Mouse (Mus musculus): ENCODE measurements around the gene Chst15. TPM values are rescaled to one million over a fixed set of nuclear protein-coding genes. Genes with fewer than 3 reads are reported as not detected.

Gene Chst15
- polyA plus RNA-seq, 1 experiment from 2014 or later = 22.5 TPM

DNA sequence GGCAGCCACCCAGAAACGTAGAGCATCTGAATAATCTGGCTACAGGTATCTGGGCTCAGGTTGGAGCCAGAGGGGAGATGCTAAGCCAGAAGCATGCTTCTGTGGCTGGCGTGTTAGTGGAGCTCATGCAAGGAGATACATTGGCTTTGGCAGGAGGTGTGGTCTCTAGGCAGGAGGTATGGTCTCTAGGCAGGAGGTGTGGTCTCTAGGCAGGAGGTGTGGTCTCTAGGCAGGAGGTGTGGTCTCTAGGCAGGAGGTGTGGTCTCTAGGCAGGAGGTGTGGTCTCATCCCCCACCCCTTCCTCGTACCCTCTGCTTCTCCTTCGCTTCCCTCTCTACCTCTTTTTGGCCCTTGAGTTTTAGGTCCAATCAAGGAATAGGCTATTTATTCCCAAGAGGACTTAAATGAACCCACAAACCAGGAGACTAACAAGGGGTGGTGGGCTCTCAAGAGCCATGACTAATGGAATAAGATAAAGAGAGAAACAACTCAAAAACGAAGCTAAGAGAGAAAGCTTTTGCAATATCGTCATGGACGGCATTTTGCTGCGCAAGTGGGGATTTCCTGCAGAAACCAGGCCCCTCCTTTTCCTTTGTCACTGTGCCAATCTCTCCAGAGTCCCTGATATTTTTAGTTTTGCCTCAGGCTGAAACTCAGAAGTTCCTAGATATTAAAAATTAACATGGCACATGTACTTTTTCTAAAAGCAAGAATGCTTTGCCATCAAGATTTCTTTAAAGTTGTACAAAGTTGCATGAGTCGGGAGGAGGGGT is 30.4 kb upstream of the Chst15 start:
- ATAC-seq (ENCODE audit: low read depth) = no peak
- Histone ChIP-seq H3K4me3 (no peak overlapping the region), H3K36me3 (no peaks in the 10 kb centered on the region), H3K9ac (no peak overlapping the region), H3K4me2 (no peak overlapping the region), H3K4me1 (replicated peaks) (peaks cover 22% of the 10 kb centered on the region), H3K27ac (replicated peaks) (no peak overlapping the region), H3K9me3 (no peaks in the 10 kb centered on the region), H3K27me3 (no peaks in the 10 kb centered on the region)
- 81% methylated on average over 9 of the region's 9 CpGs for WGBS

DNA sequence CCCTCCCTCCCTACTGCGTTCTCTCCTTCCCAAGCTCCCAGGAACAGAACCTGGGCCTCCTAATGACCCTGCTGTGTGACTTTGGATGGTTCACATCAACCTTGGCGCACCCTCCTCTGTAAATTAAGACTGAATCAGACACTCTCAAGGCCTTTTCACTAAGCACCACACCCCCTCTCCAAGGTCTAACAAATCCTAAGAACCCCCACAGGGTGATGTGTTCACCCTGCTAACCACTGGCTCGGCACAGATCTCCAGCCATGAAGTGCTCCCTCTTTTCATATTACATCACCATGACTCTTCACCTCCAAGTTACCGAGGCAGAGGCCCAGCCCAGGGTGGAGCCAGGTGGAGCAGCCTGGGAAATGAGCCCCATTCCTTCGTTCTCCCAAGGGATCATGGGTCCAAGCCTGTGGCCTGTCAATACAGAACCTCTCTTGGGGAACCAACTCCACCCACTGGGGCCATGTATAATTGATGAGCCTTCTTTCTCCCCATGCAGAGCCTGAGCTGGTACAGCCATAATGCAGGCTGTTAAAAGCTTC is 28.6 kb upstream of the Chst15 start:
- Histone ChIP-seq H3K4me3 (no peak overlapping the region), H3K27ac (replicated peaks) (peak overlapping the region; percentile 28; the same call in 1 of the 2 replicates), H3K4me1 (replicated peaks) (peaks cover 18% of the 10 kb centered on the region), H3K9ac (no peak overlapping the region), H3K9me3 (no peaks in the 10 kb centered on the region), H3K4me2 (no peak overlapping the region), H3K27me3 (no peaks in the 10 kb centered on the region), H3K36me3 (no peaks in the 10 kb centered on the region)
- WGBS = 66% methylated on average over 5 of the region's 5 CpGs
- ATAC-seq (ENCODE audit: low read depth) = no peak

DNA sequence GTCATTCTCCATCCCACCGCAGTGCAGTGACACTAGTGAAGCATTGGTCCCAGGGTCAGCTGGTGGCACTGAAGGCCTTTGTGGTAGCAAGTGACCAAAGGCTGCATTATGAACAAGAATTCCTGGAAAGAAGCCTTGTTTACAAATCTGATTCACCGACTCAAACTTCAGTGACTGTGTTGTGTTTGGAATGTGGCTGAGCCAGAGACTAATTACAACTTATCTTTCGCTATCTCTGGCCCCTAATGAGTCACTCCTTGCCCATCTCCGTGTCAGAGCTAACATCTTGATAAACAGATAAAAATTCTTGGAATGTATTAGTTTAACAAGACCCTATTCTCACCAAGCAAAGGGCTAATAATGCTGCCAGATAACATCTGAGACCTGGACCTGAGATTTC is 27.6 kb upstream of the Chst15 start:
- Histone ChIP-seq H3K27ac (replicated peaks) (no peak overlapping the region), H3K36me3 (no peaks in the 10 kb centered on the region), H3K9ac (no peak overlapping the region), H3K27me3 (no peaks in the 10 kb centered on the region), H3K4me2 (no peak overlapping the region), H3K9me3 (no peaks in the 10 kb centered on the region), H3K4me1 (replicated peaks) (peaks cover 14% of the 10 kb centered on the region), H3K4me3 (no peak overlapping the region)
- ATAC-seq (ENCODE audit: low read depth) = no peak
- WGBS = 84% methylated on average over 4 of the region's 4 CpGs

DNA sequence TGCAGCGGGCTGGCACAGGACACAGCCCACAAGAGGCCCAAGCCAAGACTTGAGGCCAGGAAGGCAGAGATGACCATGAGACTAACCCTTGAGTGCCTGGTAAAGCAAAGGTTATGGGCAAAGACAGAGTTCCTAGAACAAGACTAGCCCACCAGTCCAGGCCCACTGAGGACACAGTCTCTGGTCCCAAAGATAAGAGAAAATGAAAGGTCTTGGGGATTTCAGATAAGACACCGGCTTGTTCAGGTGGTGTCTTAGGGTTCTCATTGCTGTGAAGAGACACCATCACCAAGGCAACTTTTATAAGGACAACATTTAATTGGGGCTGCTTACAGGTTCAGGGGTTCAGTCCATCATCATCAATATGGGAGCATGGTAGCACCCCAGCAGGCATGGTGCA is 26.9 kb upstream of the Chst15 start:
- ATAC-seq (ENCODE audit: low read depth) = no peak
- H3K4me2 ChIP-seq = no peak overlapping the region
- peaks cover 14% of the 10 kb centered on the region for H3K4me1 ChIP-seq (replicated peaks)
- no peaks in the 10 kb centered on the region for H3K36me3 ChIP-seq
- no peaks in the 10 kb centered on the region for H3K27me3 ChIP-seq
- WGBS = 98% methylated on average over 2 of the region's 2 CpGs
- no peak overlapping the region for H3K27ac ChIP-seq (replicated peaks)
- H3K4me3 ChIP-seq = no peak overlapping the region
- no peak overlapping the region for H3K9ac ChIP-seq
- H3K9me3 ChIP-seq = no peaks in the 10 kb centered on the region

DNA sequence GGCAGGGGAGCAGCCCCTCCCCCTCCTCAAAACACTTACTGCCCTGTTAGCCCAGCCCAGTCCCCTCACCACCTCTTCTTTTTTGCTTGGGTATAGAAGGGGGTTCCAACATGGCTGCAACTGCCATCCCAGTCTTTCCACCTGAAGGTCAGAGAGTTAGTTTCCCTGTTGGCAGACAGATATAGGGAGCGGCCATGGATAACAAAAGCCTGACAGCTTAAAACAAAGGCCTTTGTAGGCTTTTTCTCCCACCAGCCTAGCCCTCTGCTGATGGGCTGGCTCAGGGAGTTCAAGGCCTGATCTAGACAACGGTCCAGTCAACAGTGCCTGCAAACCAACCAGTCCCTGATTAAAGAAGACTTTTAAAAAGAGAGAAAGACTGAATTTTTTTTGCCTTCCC is 26.1 kb upstream of the Chst15 start:
- Histone ChIP-seq H3K9me3 (no peaks in the 10 kb centered on the region), H3K27me3 (no peaks in the 10 kb centered on the region), H3K27ac (replicated peaks) (no peak overlapping the region), H3K36me3 (no peaks in the 10 kb centered on the region), H3K9ac (no peak overlapping the region), H3K4me2 (no peak overlapping the region), H3K4me3 (no peak overlapping the region), H3K4me1 (replicated peaks) (peaks cover 14% of the 10 kb centered on the region)
- no peak for ATAC-seq (ENCODE audit: low read depth)
- WGBS = 62% methylated on average over 2 of the region's 2 CpGs

DNA sequence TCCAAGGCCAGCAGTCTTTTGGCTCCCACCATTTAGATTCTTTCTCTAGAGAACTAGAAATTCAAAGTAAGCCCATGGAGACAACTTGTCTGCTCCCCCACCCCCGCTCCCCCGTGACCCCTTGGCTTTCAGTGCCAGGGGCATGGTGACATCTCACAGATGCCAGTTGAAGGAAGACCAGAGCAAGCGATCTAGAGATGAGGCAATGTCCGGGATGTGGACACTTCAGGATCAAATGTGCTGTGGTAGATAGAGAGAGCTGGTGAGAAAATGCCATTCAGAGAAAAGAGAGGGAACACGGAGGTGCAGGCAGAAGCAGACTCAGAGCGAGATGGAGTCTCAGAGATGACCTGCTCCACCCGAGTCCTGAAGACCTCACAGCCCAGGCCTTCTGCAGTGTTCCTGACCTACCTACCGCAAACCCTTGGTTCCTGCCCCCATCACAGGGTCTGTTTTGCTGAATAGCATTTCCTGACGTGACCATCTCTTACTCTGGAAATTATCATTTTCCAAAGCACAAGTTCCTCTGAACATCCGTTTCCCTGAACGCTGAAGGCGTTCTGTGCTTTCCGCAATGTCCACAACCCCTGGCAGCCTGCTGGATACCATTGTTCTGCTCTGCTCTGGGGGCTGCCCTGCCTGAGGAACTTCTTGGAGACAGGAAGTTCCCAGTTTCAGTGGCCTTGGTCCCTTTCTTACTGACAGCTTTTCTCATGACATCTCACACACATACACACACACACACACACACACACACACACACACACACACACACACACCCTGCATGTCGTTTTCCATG is 22.2 kb upstream of the Chst15 start:
- no peak overlapping the region for H3K4me3 ChIP-seq
- H3K36me3 ChIP-seq = no peaks in the 10 kb centered on the region
- H3K27ac ChIP-seq (replicated peaks) = peak overlapping the region; percentile 23; the same call in 1 of the 2 replicates
- no peaks in the 10 kb centered on the region for H3K27me3 ChIP-seq
- no peak overlapping the region for H3K9ac ChIP-seq
- H3K9me3 ChIP-seq = no peaks in the 10 kb centered on the region
- H3K4me1 ChIP-seq (replicated peaks) = peaks cover 19% of the 10 kb centered on the region
- no peak for ATAC-seq (ENCODE audit: low read depth)
- 83% methylated on average over 14 of the region's 14 CpGs for WGBS
- H3K4me2 ChIP-seq = no peak overlapping the region

DNA sequence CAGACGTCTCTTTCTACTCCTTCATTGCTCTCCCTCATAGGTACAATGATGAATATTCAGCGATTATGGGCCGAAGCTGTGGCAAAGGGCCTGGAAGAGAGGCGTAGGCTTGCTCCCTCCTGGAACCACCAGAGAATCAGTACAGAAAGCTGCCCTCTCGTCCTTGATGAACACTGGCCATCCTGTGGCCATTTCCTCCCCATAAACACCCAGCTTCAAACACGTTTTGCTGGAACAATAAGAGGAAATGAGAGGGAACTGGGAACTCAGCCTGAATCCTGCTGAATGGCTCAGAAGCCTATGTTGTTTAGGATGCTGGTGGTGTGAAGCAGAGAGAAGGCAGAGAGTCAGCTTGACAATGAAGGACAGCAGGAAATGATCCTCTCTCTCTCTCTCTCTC is 21.3 kb upstream of the Chst15 start:
- Histone ChIP-seq H3K4me2 (no peak overlapping the region), H3K27ac (replicated peaks) (peak overlapping the region; percentile 68; the same call in 1 of the 2 replicates), H3K9ac (no peak overlapping the region), H3K4me1 (replicated peaks) (peaks cover 19% of the 10 kb centered on the region), H3K27me3 (no peaks in the 10 kb centered on the region), H3K9me3 (no peaks in the 10 kb centered on the region), H3K36me3 (no peaks in the 10 kb centered on the region), H3K4me3 (no peak overlapping the region)
- WGBS = 65% methylated on average over 6 of the region's 6 CpGs
- no peak for ATAC-seq (ENCODE audit: low read depth)

DNA sequence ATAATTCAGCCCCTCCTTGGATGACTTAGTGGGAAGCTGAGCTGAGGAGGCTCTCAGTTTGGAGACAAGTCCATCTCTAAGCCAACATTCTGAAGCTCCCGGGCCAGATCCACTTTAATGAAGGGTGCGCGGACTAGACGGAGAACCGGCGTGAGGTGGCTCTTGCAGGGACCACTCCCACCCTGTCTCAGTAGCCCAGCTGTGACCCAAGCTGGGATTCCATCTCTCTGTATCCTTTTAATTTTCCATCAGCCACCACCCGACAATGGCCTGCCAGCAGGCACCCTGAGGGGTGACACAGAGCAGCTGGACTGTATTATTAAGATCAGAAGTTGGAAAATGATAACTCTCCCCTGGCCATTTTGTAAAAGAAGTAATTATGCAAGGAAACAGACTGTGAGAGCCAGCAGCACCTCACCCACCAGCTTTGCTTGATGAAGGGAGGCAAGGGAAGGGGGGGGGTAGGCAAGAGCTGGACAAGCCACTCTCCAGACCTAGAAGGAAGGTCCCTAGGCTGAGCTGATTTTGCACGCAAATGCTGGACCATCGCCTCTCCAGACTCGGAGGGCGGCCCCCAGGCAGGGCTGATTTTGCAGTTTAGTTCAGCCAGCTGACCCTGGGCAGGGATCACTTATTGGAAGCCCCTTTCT is 20.4 kb upstream of the Chst15 start:
- Histone ChIP-seq H3K36me3 (no peaks in the 10 kb centered on the region), H3K4me3 (no peak overlapping the region), H3K4me2 (no peak overlapping the region), H3K27me3 (no peaks in the 10 kb centered on the region), H3K9me3 (no peaks in the 10 kb centered on the region), H3K9ac (peak overlapping the region; percentile 38; the same call in 1 of the 2 replicates), H3K27ac (replicated peaks) (peak overlapping the region; percentile 68), H3K4me1 (replicated peaks) (peaks cover 28% of the 10 kb centered on the region)
- WGBS = 57% methylated on average over 11 of the region's 11 CpGs
- peak; percentile 8; the same call in 1 of the 2 replicates for ATAC-seq (ENCODE audit: low read depth)

DNA sequence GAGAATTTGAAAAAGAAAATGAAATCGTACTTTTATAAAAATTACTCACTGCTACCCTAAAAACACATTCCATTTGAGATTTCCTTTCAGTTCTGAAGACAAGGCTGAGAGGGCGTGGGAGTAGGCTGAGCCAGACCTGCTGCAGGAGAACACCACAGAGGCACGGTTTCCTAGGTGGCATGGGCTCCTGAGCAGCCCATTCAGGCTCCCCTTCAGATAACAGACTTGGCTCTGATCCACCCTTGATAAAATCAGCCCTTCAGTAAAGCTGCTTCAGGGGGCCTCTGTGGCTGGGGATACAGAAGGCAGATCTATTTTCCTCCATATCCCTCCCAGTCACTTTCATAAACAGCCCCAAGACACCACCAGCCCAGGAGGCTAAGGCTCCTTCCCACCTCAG is 19.8 kb upstream of the Chst15 start:
- Histone ChIP-seq H3K9me3 (no peaks in the 10 kb centered on the region), H3K27me3 (no peaks in the 10 kb centered on the region), H3K9ac (peak overlapping the region; percentile 38), H3K4me2 (no peak overlapping the region), H3K4me3 (no peak overlapping the region), H3K4me1 (replicated peaks) (peaks cover 34% of the 10 kb centered on the region), H3K27ac (replicated peaks) (peak overlapping the region; percentile 68), H3K36me3 (no peaks in the 10 kb centered on the region)
- 51% methylated on average over 3 of the region's 3 CpGs for WGBS
- ATAC-seq (ENCODE audit: low read depth) = peak; percentile 23; the same call in 1 of the 2 replicates

DNA sequence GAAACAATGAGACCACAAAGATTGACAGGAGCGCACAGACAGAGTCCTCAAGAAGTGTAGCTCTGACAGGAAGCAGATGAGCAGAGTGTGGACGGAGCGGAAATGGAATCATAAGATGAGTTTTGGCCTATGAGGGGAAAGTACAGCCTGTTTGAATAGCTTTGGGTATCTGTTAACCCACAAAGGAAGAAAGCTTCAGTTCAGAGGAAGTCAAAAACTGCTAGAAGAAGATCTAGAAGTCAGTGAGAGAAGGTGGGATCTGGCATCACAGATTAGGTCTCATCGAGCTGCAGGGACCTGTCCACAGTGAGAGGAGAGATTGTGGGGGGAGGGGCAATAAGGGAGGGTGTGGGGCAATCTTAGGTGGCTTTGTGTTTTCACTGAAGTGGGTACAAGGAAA is 18.3 kb upstream of the Chst15 start:
- peaks cover 39% of the 10 kb centered on the region for H3K4me1 ChIP-seq (replicated peaks)
- no peak for ATAC-seq (ENCODE audit: low read depth)
- H3K27me3 ChIP-seq = no peaks in the 10 kb centered on the region
- H3K9ac ChIP-seq = no peak overlapping the region
- no peak overlapping the region for H3K27ac ChIP-seq (replicated peaks)
- H3K4me2 ChIP-seq = no peak overlapping the region
- no peak overlapping the region for H3K4me3 ChIP-seq
- H3K36me3 ChIP-seq = no peaks in the 10 kb centered on the region
- 94% methylated on average over 4 of the region's 4 CpGs for WGBS
- H3K9me3 ChIP-seq = no peaks in the 10 kb centered on the region

DNA sequence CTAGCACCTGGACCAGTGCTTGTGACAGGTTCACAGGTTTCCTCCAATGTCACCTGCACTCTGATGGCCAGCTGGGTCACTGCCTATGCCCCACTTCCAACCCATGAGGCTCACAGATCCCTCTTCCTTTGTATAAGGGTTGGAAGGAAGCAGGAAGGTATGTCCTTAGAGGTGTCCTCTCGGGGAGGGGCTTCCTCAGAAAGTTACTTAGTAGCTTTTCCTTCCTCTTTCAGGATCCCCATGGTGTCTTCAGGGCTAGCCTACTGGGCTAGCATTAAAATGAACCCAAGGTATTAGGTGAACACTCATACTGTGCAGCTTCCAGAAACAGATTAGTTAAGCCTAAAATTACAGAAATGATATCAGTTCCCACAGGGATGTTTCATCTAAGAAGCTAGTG is 16.1 kb upstream of the Chst15 start:
- no peaks in the 10 kb centered on the region for H3K27me3 ChIP-seq
- 0 out of 2 replicates have a peak overlapping the region, but pooled peaks have one; percentile 7 for H3K27ac ChIP-seq (replicated peaks)
- H3K4me1 ChIP-seq (replicated peaks) = peaks cover 39% of the 10 kb centered on the region
- no peak overlapping the region for H3K4me2 ChIP-seq
- no peak for ATAC-seq (ENCODE audit: low read depth)
- 81% methylated on average over 1 of the region's 1 CpGs for WGBS
- no peak overlapping the region for H3K4me3 ChIP-seq
- no peaks in the 10 kb centered on the region for H3K9me3 ChIP-seq
- H3K9ac ChIP-seq = no peak overlapping the region
- H3K36me3 ChIP-seq = no peaks in the 10 kb centered on the region

DNA sequence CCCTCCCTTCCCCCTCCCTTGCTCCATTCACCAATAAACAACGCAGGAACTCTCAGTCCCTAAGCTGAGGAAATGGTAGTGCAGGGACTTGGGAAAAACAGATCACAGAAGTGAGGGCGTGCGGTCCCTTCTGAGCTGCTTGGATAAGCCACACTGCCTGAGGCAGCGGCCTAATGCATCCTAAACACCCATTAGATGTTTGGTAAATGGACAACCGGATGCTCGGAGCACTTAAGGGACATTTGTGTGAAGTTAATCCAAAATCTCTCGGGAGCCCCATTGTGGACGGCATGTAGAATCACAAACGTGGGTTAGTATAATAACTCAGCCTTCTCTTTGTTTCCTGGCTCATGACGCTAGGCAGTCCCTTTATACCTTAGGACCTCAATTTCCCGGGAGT is 15.1 kb upstream of the Chst15 start:
- no peak for ATAC-seq (ENCODE audit: low read depth)
- H3K27ac ChIP-seq (replicated peaks) = 0 out of 2 replicates have a peak overlapping the region, but pooled peaks have one; percentile 7
- H3K4me3 ChIP-seq = no peak overlapping the region
- 39% methylated on average over 11 of the region's 11 CpGs for WGBS
- no peaks in the 10 kb centered on the region for H3K27me3 ChIP-seq
- peaks cover 32% of the 10 kb centered on the region for H3K4me1 ChIP-seq (replicated peaks)
- H3K9me3 ChIP-seq = no peaks in the 10 kb centered on the region
- H3K4me2 ChIP-seq = no peak overlapping the region
- no peak overlapping the region for H3K9ac ChIP-seq
- H3K36me3 ChIP-seq = no peaks in the 10 kb centered on the region

Data from neural tube, embryonic 13.5 days (tissue).